Mouse (Mus musculus) CH12.LX (cell line): ENCODE data around the gene Unc119. TPM values are rescaled to one million over a fixed set of nuclear protein-coding genes. Genes with fewer than 3 reads are reported as not detected.
A peak's percentile ranks its signal among the peaks of the same experiment; 100 is the strongest.

Source experiments
- DNase-seq: peaks from one replicate; pipeline ENCODE4 v3.0.0-alpha.2; 2013; ENCODE audit errors: extremely low read depth
- H3K27ac ChIP-seq: 2 replicates; pipeline ENCODE4 v1.5.1; 2012; ENCODE audit warnings: low read depth, mild to moderate bottlenecking, control low read depth, moderate library complexity; ENCODE audit not compliant: insufficient read depth
- H3K27me3 ChIP-seq: replicated peaks from 2 replicates; pipeline ENCODE3; 2012; ENCODE audit warnings: inconsistent platforms
- H3K36me3 ChIP-seq, 2 experiments: replicated peaks in 1 of 2; 2 replicates each; pipeline versions ENCODE3 to v1.6.1; 2012; ENCODE audit warnings: inconsistent platforms in 1 of 2, low read length in 1 of 2, mild to moderate bottlenecking in 1 of 2, mixed read lengths in 1 of 2, moderate library complexity in 1 of 2; ENCODE audit not compliant: control insufficient read depth in 1 of 2, insufficient read depth in 1 of 2
- H3K4me1 ChIP-seq, 2 experiments: 2 replicates each; pipeline ENCODE4 v1.6.1; 2012; ENCODE audit warnings: inconsistent platforms in 1 of 2, moderate library complexity in 1 of 2; ENCODE audit not compliant: insufficient read depth in 2 of 2, control insufficient read depth in 1 of 2
- H3K4me2 ChIP-seq: 2 replicates; pipeline ENCODE4 v1.6.1; 2012; ENCODE audit warnings: low read depth, mild to moderate bottlenecking, control low read depth; ENCODE audit not compliant: poor library complexity, insufficient read depth, severe bottlenecking
- H3K4me3 ChIP-seq, 3 experiments: fragments of 150-350 bp in 1 of 3; sonication (generic) in 1 of 3; replicated peaks in 1 of 3; 2 replicates each; pipeline versions ENCODE3 to v1.5.1; 2011 to 2012; ENCODE audit warnings: low read depth in 2 of 3, low read length in 2 of 3, mild to moderate bottlenecking in 2 of 3, moderate library complexity in 2 of 3, control low read depth in 1 of 3, improper control_type of control experiment in 1 of 3, inconsistent platforms in 1 of 3, mixed read lengths in 1 of 3; ENCODE audit not compliant: poor library complexity in 1 of 3
- H3K79me2 ChIP-seq: replicated peaks from 2 replicates; pipeline ENCODE4 v1.6.1; 2012; ENCODE audit warnings: mild to moderate bottlenecking, moderate library complexity; ENCODE audit not compliant: control insufficient read depth, poor library complexity, insufficient read depth, severe bottlenecking; ENCODE audit errors: extremely low read depth
- H3K9ac ChIP-seq: 2 replicates; pipeline ENCODE4 v1.6.1; 2012; ENCODE audit warnings: low read depth, mild to moderate bottlenecking, control low read depth, moderate library complexity; ENCODE audit not compliant: insufficient read depth
- H3K9me3 ChIP-seq: replicated peaks from 2 replicates; pipeline ENCODE3; 2012; ENCODE audit warnings: low read length, inconsistent platforms, mixed read lengths
- CHD1 ChIP-seq: IDR thresholded peaks from 2 replicates; pipeline ENCODE4 v1.6.1; 2012; ENCODE audit warnings: low read depth, low read length, improper control_type of control experiment, inconsistent platforms
- CHD2 ChIP-seq: IDR thresholded peaks from 2 replicates; pipeline ENCODE4 v1.6.1; 2011; ENCODE audit warnings: low read length, improper control_type of control experiment
- CTCF ChIP-seq, 2 experiments: IDR thresholded peaks in 1 of 2; conservative IDR thresholded peaks in 1 of 2; 2 replicates each; pipeline ENCODE4 v1.5.1; 2011 to 2012; ENCODE audit warnings: low read depth in 2 of 2, low read length in 2 of 2, improper control_type of control experiment in 1 of 2, inconsistent platforms in 1 of 2, mild to moderate bottlenecking in 1 of 2, moderate library complexity in 1 of 2
- ELF1 ChIP-seq: IDR thresholded peaks from 2 replicates; pipeline ENCODE4 v1.6.1; 2014; ENCODE audit warnings: low read depth, mild to moderate bottlenecking, inconsistent platforms, low read length, improper control_type of control experiment
- ETS1 ChIP-seq: conservative IDR thresholded peaks from 2 replicates; pipeline ENCODE4 v1.6.1; 2012; ENCODE audit warnings: low read depth, mild to moderate bottlenecking, inconsistent platforms, low read length, improper control_type of control experiment, moderate library complexity
- GABPA ChIP-seq: IDR thresholded peaks from 2 replicates; pipeline ENCODE4 v1.6.1; 2012; ENCODE audit warnings: low read depth, low read length, improper control_type of control experiment, inconsistent platforms; ENCODE audit not compliant: insufficient replicate concordance
- HCFC1 ChIP-seq: IDR thresholded peaks from 2 replicates; pipeline ENCODE4 v1.6.1; 2012; ENCODE audit warnings: low read depth, mild to moderate bottlenecking, inconsistent platforms, low read length, improper control_type of control experiment
- IRF4 ChIP-seq: IDR thresholded peaks from 2 replicates; pipeline ENCODE4 v1.6.1; 2014; ENCODE audit warnings: low read depth, mild to moderate bottlenecking, inconsistent platforms, low read length, improper control_type of control experiment
- JUN ChIP-seq: IDR thresholded peaks from 2 replicates; pipeline ENCODE4 v1.6.1; 2011; ENCODE audit warnings: low read depth, mild to moderate bottlenecking, low read length, improper control_type of control experiment, moderate library complexity; ENCODE audit not compliant: insufficient read depth
- JUND ChIP-seq: conservative IDR thresholded peaks from 2 replicates; pipeline ENCODE4 v1.6.1; 2011; ENCODE audit warnings: low read depth, low read length, improper control_type of control experiment
- KAT2A ChIP-seq: IDR thresholded peaks from 2 replicates; pipeline ENCODE4 v1.6.1; 2012; ENCODE audit warnings: low read length, improper control_type of control experiment, inconsistent platforms; ENCODE audit not compliant: insufficient replicate concordance
- MAFK ChIP-seq: IDR thresholded peaks from 2 replicates; pipeline ENCODE4 v1.6.1; 2011; ENCODE audit warnings: low read length, improper control_type of control experiment; ENCODE audit not compliant: insufficient replicate concordance
- MAX ChIP-seq: IDR thresholded peaks from 2 replicates; pipeline ENCODE4 v1.6.1; 2011; ENCODE audit warnings: low read length, improper control_type of control experiment
- MAZ ChIP-seq: IDR thresholded peaks from 2 replicates; pipeline ENCODE4 v1.6.1; 2012; ENCODE audit warnings: low read depth, mild to moderate bottlenecking, inconsistent platforms, low read length, improper control_type of control experiment, moderate library complexity
- MEF2A ChIP-seq: IDR thresholded peaks from 2 replicates; pipeline ENCODE4 v1.6.1; 2014; ENCODE audit warnings: low read depth, mild to moderate bottlenecking, inconsistent platforms, low read length, improper control_type of control experiment, borderline replicate concordance
- MYC ChIP-seq: IDR thresholded peaks from 2 replicates; pipeline ENCODE4 v1.6.1; 2011; ENCODE audit warnings: low read depth, mild to moderate bottlenecking, improper control_type of control experiment, low read length
- NELFE ChIP-seq: IDR thresholded peaks from 2 replicates; pipeline ENCODE4 v1.6.1; 2011; ENCODE audit warnings: low read depth, low read length, improper control_type of control experiment
- PAX5 ChIP-seq: IDR thresholded peaks from 2 replicates; pipeline ENCODE4 v1.6.1; 2012; ENCODE audit warnings: low read length, inconsistent platforms, mixed read lengths
- POLR2A ChIP-seq: IDR thresholded peaks from 2 replicates; pipeline ENCODE4 v1.6.1; 2011; ENCODE audit warnings: low read depth, mild to moderate bottlenecking, improper control_type of control experiment, low read length
- POLR2AphosphoS2 ChIP-seq: IDR thresholded peaks from 2 replicates; pipeline ENCODE4 v1.6.1; 2011; ENCODE audit warnings: low read depth, low read length, improper control_type of control experiment
- SIN3A ChIP-seq: IDR thresholded peaks from 2 replicates; pipeline ENCODE4 v1.6.1; 2012; ENCODE audit warnings: low read length, improper control_type of control experiment, inconsistent platforms
- SMC3 ChIP-seq: IDR thresholded peaks from 2 replicates; pipeline ENCODE4 v1.6.1; 2011; ENCODE audit warnings: low read depth, low read length, improper control_type of control experiment
- TCF12 ChIP-seq: IDR thresholded peaks from 2 replicates; pipeline ENCODE4 v1.6.1; 2014; ENCODE audit warnings: low read depth, mild to moderate bottlenecking, inconsistent platforms, low read length, improper control_type of control experiment
- UBTF ChIP-seq: IDR thresholded peaks from 2 replicates; pipeline ENCODE4 v1.6.1; 2012; ENCODE audit warnings: low read depth, mild to moderate bottlenecking, inconsistent platforms, low read length, improper control_type of control experiment, moderate library complexity
- USF1 ChIP-seq: IDR thresholded peaks from 2 replicates; pipeline ENCODE4 v1.6.1; 2014; ENCODE audit warnings: low read depth, mild to moderate bottlenecking, inconsistent platforms, low read length, improper control_type of control experiment
- USF2 ChIP-seq: conservative IDR thresholded peaks from 2 replicates; pipeline ENCODE4 v1.6.1; 2011; ENCODE audit warnings: low read depth, low read length, improper control_type of control experiment
- ZC3H11A ChIP-seq: IDR thresholded peaks from 2 replicates; pipeline ENCODE4 v1.6.1; 2012; ENCODE audit warnings: low read depth, mild to moderate bottlenecking, inconsistent platforms, low read length, improper control_type of control experiment
- ZMIZ1 ChIP-seq: IDR thresholded peaks from 2 replicates; pipeline ENCODE4 v1.6.1; 2012; ENCODE audit warnings: low read depth, mild to moderate bottlenecking, inconsistent platforms, low read length, improper control_type of control experiment
- ZNF384 ChIP-seq: IDR thresholded peaks from 2 replicates; pipeline ENCODE4 v1.6.1; 2012; ENCODE audit warnings: low read depth, low read length, improper control_type of control experiment, inconsistent platforms
- dilution Hi-C: fragments of 300-500 bp; cut with MboI; formaldehyde crosslinking; loops from 2 replicates; pipeline ENCODE4 v1.14.3; 2020; ENCODE audit warnings: low sequenced_read_pairs; ENCODE audit not compliant: extremely low pct_unique_long_range_greater_than_20kb, extremely low pct_ligation_motif_present
- in situ Hi-C: fragments of 300-500 bp; cut with MboI; formaldehyde crosslinking; loops from 3 replicates; pipeline ENCODE4 v1.14.3; 2019; ENCODE audit warnings: low sequenced_read_pairs, low pct_ligation_motif_present, low pct_unique_long_range_greater_than_20kb, mixed read lengths
- polyA plus RNA-seq: library from polyadenylated mRNA; unstranded; fragments of >175 nt; gene quantifications from 2 replicates; pipeline ENCODE4 v1.2.1, GENCODE M21; 2012; ENCODE audit warnings: low read depth; ENCODE audit not compliant: insufficient read length
- total RNA-seq, 2 experiments: library from RNA; depleted of rRNA; stranded (reverse); fragments of 300-350 nt in 1 of 2; fragments of >200 nt in 1 of 2; gene quantifications; 2 replicates each; pipeline ENCODE4 v1.2.3; 2012 to 2014

Unc119 gene
- total and polyA plus RNA-seq, 3 experiments, result 81.6 to 227 (median 173) TPM

GRCm38 (mm10) chr11:78344890-78345715, 1.8 kb downstream of the Unc119 start:
- Histone ChIP-seq H3K4me2 (peak overlapping the region; percentile 77), H3K9me3 (no peaks in the 10 kb centered on the region), H3K27ac (peak overlapping the region; percentile 64), H3K79me2 (peaks cover 8% of the 10 kb centered on the region), H3K4me1 (peaks cover 35 to 61% of the 10 kb centered on the region in 2 experiments), H3K27me3 (no peaks in the 10 kb centered on the region), H3K4me3 (peak overlapping the region; percentile 38 to 75 (median 73)), H3K36me3 (peaks cover 22 to 44% of the 10 kb centered on the region in 2 experiments), H3K9ac (peak overlapping the region; percentile 91)
- dilution Hi-C loops, result no loop called here
- 0 out of 2 replicates have a peak, but pooled peaks have one; percentile 8 for TF ChIP-seq MAX
- peak; percentile 91; the same call in 1 of the 2 replicates for TF ChIP-seq CHD1
- 0 out of 2 replicates have a peak, but pooled peaks have one; percentile 24 for TF ChIP-seq KAT2A
- peak; percentile 64; the same call in 1 of the 2 replicates for TF ChIP-seq TCF12
- TF ChIP-seq MYC, result no peak
- TF ChIP-seq ZC3H11A, result no peak
- no peak for TF ChIP-seq MAFK
- TF ChIP-seq POLR2AphosphoS2, result no peak
- 0 out of 2 replicates have a peak, but pooled peaks have one; percentile 14 for TF ChIP-seq UBTF
- TF ChIP-seq MEF2A, result peak; percentile 34
- TF ChIP-seq PAX5, result no peak
- in situ Hi-C loops, result no loop called here
- no peak for DNase-seq

GRCm38 (mm10) chr11:78345801-78346200, 2.5 kb downstream of the Unc119 start:
- Histone ChIP-seq H3K27me3 (no peaks in the 10 kb centered on the region), H3K27ac (peak overlapping the region; percentile 64), H3K36me3 (peaks cover 19 to 42% of the 10 kb centered on the region in 2 experiments), H3K4me1 (peaks cover 35 to 67% of the 10 kb centered on the region in 2 experiments), H3K4me3 (peak overlapping the region; percentile 38 to 75 (median 73)), H3K9me3 (no peaks in the 10 kb centered on the region), H3K79me2 (peaks cover 8% of the 10 kb centered on the region), H3K4me2 (peak overlapping the region; percentile 77), H3K9ac (peak overlapping the region; percentile 91)
- dilution Hi-C loops, result no loop called here
- DNase-seq, result peak; percentile 90
- in situ Hi-C loops, result no loop called here
- TF ChIP-seq PAX5, result no peak
- 0 out of 2 replicates have a peak, but pooled peaks have one; percentile 47 for TF ChIP-seq KAT2A
- peak; percentile 97 for TF ChIP-seq MAZ
- TF ChIP-seq HCFC1, result peak; percentile 63
- no peak; the same call in 1 of the 2 replicates for TF ChIP-seq JUN
- TF ChIP-seq MYC, result 0 out of 2 replicates have a peak, but pooled peaks have one; percentile 20
- no peak for TF ChIP-seq GABPA
- peak; percentile 66 for TF ChIP-seq SIN3A
- TF ChIP-seq ZMIZ1, result peak; percentile 62; the same call in 1 of the 2 replicates
- no peak for TF ChIP-seq ZNF384
- no peak for TF ChIP-seq SMC3
- peak; percentile 49; the same call in 1 of the 2 replicates for TF ChIP-seq MAX
- no peak for TF ChIP-seq JUND
- peak; percentile 73 for TF ChIP-seq ETS1
- peak; percentile 61; the same call in 1 of the 2 replicates for TF ChIP-seq POLR2A
- 0 out of 2 replicates have a peak, but pooled peaks have one; percentile 46 for TF ChIP-seq MAFK
- no peak for TF ChIP-seq CTCF (conservative IDR thresholded peaks at IDR 0.05 in 1 of 2, IDR thresholded peaks at IDR 0.05 in 1 of 2; ENCODE audit: low read depth in 2 of 2, low read length in 2 of 2)
- peak; percentile 63; the same call in 1 of the 2 replicates for TF ChIP-seq NELFE
- TF ChIP-seq IRF4, result peak; percentile 87
- peak; percentile 33; the same call in 1 of the 2 replicates for TF ChIP-seq UBTF
- TF ChIP-seq USF1, result no peak
- peak; percentile 89 for TF ChIP-seq ELF1
- peak; percentile 63 for TF ChIP-seq CHD1
- no peak for TF ChIP-seq USF2
- TF ChIP-seq TCF12, result peak; percentile 68
- peak; percentile 64; the same call in 1 of the 2 replicates for TF ChIP-seq CHD2
